Mouse (Mus musculus) embryonic fibroblast, embryonic 13.5 days (primary cell): ENCODE results near the gene 3110082I17Rik.

Experiments
- CTCF ChIP-seq: IDR thresholded peaks from 2 replicates; pipeline ENCODE4 v1.5.1; 2011; ENCODE audit warnings: mild to moderate bottlenecking, control low read depth, low read length, moderate library complexity, borderline replicate concordance; ENCODE audit not compliant: insufficient read depth
- POLR2A ChIP-seq: IDR thresholded peaks from 2 replicates; pipeline ENCODE4 v1.6.1; 2011; ENCODE audit warnings: low read depth, mild to moderate bottlenecking, control low read depth, low read length, moderate library complexity

DNA sequence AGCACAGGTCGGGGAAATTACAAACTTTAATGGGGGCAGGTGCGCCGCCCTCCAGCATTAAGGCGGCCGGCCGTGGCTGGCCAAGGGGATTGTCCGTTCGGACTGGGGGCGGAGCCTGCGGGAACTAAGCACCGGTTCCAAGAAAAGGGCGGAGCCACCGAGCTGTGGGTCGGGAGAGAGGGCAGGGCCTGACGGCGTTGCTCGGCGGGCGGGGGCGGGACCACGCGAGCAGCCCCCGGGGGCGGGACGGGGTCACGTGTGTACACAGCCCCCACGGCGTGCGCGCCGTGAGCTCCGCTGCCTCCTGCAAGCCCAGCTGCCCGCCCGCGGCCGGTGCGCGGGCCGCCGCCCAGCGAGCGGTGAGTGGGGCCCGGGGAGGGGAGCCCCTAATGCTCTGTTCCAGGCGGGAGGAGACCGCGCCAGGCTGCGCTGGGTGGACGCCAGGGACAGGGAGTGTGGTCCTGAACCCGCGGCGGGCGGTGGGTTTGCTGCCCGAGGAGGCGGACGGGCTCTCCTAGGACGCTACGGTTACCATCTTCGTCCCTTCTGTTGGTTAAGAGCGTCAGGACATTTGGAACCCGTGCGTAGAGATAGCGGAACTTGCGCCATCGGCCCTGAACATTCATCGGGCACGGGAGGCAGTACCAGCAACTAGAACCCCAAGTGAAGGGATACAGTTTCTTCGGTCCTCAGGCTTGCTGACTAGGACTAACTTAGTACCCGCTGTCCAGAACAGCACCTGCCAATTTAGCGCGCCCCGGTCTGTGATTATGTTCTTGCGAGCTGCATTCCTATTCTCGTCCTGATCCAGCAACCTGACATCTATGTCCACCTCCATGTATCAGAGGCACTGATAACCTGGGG is 79.7 kb downstream of the 3110082I17Rik start:
- TF ChIP-seq POLR2A (no peak), CTCF (no peak)
